Mouse (Mus musculus) gonadal fat pad, adult 2 months (tissue): Measurements from ENCODE around the gene Ang2. TPM values are rescaled to one million over a fixed set of nuclear protein-coding genes. Genes with fewer than 3 reads are reported as not detected.
"Not testable (repeated sequence)": the region's sequence is repeated elsewhere in the genome, so short reads cannot be mapped to it uniquely, and the experiment has no call there.

Experiments
- DNase-seq: peaks from one replicate; pipeline ENCODE4 v3.0.0-alpha.2; 2012; ENCODE audit warnings: low read depth
- polyA plus RNA-seq: library from polyadenylated mRNA; depleted of rRNA; stranded (reverse); fragments of >200 nt; gene quantifications from 2 replicates; pipeline ENCODE4 v1.2.3, GENCODE M21; 2012; rRNA removed

Gene Ang2
- polyA plus RNA-seq, result not detected in 2 replicates

DNA sequence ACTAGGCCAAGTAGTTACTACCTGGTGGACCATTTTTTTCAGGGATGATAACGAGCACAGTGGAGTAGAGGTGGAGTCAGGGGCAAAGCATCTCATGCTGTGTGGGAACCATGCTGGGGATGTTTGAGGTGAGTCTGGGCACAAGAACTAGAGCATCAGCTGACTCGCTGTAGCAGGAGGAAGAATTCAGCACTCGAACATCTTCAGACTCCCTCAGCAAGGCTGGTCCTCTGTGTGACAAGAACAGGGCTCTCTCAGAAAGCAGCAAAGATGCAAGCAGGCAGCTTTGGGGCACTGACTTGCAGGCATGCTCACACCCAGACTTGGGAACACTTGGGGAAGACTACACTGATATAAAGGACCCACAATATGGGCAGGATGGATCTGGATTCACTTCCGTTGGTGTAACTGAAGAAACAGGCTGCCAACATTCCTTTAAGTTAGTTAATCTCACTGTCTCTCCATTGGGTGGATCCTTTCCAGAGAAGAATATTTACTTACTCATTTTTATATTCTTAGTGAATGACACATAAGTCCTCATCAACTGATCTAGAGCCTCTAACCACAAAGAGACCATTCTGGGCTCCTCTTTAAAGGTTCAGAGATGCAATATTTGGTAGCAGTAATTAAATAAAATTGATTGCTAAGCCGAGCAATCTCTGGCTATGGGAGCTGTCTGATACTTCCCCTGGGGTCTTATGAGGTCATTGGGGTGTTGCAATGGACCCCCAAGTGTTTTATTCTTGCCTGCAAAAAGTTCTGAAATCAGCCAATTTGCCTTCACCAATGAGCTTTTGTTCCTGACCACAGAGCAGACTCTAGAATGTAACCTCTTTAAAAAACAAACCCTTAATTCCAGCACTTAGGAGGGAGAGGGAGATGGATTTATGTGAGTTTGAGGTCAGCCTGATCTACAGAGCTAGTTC is at the start of gene Ang2:
Gene Ang2, minus strand, starts transcription at position 51 of the 926 bp plus-strand sequence.
- DNase-seq, result no peak

DNA sequence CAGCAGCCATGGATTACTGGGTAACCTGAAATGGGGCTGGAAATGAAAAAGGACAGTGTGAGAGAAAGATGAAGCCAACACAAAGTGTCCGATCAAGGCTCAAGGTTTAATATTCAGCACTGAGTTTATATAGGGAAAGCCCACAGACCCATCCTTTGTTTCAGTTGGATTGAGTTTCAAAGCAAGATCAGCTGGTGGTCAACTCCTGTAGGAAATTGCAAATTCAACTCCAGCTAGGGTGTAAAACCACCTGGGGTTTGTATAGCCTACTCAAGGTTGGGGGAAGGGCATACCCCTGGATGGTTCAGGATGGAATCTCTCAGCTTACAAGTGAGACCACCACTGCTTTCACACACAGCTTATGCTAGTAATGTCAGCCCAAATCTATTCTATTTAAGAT is 48.8 kb upstream of the Ang2 start:
- no peak for DNase-seq

DNA sequence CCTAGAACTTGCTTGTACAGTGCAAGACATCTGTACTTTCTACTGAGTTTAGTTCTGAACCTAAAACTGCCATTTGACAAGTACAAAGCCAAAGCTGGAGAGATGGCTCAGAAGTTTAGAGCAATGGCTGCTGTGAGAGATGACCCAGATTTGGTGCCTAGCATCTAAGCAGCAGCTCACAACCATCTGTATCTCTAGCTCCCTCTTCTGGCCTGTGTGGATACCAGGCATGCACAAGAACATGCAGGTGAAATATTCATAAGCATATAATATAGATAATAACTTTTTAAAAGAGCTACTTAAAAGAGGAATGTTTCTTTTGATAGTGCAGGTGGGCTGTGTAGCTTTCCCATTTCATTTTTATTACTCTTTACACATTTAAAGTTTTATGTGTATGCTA is 42.0 kb upstream of the Ang2 start:
- peak; percentile 9 for DNase-seq

DNA sequence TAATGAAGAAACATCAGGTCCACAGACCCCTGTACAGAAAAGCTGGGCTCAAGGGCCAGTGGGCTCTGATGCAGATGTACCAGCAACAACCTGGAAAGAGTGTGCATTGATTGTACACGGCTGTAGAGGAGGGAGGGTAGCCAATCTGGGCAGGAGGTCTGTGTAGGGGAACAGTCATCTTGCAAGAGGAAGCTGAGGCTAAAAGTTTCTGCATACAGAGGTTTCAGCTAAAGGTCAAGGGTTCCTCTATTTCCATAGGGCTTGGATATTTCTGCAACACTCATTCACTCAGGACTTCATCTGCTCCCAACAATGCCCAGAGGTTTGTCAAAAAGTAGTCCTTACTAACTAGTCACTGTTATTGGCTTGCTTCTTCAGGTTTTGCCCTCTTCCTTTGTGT is 38.5 kb upstream of the Ang2 start:
- DNase-seq, result not testable (repeated sequence)

DNA sequence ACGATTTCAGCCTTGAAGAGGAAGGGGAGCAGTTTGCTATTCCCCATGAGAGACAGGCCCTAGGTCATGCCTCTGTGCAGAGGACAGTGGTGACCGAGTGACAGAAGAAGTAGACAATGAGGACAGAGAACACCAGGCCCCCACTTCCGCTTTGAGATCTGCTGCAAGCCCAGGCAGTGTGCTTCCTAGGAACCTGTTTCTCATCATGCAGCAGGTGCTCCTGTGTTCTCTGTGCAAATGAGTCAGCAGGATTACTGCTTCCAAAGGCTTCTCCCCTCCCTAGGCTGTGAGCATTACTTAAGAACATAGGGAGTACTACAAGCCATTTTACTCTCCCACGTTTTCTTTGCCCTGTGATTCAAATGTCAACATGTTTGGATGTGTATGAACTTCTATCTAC is 30.7 kb upstream of the Ang2 start:
- DNase-seq, result not testable (repeated sequence)

DNA sequence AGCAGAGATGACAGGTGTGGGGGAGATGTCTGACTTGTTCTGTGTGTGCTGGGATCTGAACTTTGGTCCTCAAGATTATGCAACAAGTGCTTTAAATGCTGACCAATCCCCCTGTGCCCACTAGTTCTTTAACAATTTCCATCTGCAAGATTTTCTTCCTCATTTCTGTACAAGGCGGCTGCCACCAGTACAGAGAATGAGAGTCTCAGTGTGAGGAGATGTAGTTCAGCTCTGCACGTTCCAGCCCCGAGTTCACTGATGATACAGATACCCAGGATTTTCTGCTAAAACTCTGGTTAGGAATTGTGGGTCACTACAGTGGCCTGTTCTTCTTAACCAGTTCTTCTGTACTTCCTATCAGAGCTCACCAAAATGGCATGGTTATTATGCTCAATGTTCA is 21.1 kb upstream of the Ang2 start:
- DNase-seq, result not testable (repeated sequence)

DNA sequence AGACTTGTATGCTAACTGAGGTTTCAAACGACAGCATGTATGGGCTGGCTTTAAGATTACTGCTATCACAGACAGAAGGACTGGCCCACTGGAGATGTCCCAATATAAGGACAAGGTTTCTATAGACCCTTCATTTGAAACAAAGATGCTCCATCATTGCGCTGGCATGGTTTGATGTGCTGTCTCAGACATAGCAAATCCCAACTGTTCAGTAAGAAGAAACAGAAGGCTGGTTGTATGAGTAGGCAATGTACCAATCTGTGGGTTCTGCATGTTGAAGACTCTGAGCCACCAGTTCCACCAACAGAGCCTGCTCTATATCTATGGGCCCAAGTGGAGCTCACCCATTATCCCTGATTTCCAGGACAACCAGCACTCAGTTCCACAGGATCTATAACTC is 4.2 kb upstream of the Ang2 start, which contains the start of gene Ear14:
Gene Ear14, plus strand, starts transcription at position 277 of the 400 bp plus-strand sequence.
- no peak for DNase-seq

DNA sequence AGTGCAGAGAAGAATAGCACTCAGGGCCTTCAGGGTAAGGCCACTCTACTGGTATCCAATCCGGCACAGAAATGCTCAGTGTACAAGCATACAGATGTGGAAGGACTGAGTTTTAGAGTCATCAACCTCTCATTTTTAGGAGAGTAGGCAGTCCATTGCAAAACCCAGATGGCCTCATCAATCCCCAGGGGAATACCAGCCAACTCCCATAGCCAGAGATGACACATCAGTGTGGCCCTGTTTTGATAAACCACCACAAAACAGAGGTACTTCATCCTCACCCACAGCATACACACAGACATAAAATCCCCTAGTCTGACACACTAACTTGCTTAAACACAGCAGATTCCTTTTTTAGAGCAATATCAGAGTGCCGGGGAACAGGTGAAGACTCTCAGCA is 1.5 kb upstream of the Ang2 start:
- no peak for DNase-seq

DNA sequence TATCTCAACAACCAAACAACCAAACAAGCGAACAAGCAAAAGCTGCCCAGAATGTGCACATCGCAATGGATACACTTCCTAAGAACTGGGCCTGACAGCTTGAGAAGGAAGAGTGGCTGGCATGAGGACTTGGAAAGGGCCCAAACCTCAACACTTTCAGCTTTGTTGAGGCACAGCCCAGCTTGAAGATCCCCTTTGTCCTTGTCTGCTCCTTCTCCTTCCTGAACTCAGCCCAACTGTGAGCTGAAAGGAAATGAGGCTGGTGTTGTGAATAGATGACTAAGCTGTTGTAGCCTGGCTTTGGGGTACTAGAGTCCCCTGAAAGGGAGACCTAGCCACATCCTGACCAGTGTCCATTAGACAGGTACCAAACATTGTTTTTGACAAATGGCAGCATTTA is 1.1 kb upstream of the Ang2 start:
- DNase-seq, result no peak

DNA sequence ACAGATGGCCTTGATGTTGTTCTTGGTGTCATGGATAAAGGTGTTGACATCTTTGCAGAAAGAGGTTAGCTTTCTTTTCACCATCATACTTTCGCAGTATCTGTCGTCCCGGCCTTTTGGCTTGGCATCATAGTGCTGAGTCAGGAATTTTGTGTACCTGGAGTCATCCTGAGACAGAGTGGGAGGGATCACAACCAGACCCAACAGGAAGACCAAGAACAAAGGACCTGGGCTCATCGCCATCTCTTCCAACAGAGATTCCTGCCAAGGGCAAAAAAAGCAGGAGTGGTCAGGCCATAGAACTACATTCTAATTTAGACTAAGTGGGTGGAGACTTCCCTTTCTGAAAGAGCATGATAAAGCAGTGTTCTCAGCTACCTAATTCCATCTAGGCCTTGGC is 3.3 kb downstream of the Ang2 start:
- DNase-seq, result peak; percentile 63

DNA sequence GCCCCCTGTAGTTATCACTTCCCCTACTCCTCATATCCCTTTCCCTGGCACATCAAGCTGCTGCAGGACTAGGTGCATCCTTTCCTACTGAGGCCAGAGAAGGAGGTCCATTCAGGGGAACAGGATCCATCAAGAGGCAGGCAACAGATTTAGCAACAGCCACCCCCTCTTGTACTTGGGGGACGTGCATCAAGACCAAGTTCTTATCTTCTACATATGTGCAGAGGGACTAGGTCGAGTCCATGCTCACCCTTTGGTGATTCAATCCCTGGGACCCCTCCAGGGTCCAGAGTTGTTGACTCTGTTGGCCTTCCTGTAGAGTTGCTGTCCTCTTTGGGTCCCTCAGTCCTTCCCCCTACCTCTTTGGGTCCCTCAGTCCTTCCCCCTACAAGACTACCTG is 17.9 kb downstream of the Ang2 start:
- DNase-seq, result not testable (repeated sequence)

DNA sequence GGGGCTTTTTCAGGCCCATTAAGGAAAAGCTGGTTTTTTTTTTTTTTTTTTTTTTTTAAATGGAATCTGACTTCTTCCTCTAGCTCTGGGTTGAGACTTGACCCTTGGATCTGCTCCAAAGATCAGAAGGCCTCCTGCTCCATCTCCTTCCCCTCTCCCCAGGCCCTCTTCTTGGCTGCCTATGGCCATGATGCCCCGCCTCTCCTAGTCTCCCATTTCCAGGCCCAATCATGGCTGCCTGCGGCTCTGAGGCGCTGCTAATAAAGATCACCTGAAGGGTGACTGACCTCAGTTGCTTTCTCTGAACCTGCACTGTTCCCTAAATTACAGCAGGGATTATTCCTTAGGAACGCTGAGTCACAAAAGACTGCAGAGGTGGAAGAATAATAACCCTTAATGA is 25.1 kb downstream of the Ang2 start:
- DNase-seq, result no peak

DNA sequence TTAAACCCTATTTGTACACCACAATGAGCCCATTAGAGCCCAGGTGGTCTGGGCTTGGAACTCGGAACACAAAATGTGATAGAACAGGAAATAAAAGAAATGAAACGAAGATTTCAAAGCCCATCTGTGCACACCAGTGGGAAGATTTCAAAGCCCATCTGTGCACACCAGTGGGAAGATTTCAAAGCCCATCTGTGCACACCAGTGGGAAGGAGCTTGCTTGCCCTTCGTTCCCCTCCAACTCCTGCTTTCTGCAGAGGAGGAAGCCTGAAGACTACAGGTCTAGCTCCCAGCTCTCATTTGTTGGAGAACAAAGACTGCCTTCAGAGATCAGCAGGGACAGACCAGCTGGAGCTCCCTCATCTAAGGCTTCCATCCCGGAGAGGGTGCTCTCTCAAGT is 26.0 kb downstream of the Ang2 start:
- not testable (repeated sequence) for DNase-seq

DNA sequence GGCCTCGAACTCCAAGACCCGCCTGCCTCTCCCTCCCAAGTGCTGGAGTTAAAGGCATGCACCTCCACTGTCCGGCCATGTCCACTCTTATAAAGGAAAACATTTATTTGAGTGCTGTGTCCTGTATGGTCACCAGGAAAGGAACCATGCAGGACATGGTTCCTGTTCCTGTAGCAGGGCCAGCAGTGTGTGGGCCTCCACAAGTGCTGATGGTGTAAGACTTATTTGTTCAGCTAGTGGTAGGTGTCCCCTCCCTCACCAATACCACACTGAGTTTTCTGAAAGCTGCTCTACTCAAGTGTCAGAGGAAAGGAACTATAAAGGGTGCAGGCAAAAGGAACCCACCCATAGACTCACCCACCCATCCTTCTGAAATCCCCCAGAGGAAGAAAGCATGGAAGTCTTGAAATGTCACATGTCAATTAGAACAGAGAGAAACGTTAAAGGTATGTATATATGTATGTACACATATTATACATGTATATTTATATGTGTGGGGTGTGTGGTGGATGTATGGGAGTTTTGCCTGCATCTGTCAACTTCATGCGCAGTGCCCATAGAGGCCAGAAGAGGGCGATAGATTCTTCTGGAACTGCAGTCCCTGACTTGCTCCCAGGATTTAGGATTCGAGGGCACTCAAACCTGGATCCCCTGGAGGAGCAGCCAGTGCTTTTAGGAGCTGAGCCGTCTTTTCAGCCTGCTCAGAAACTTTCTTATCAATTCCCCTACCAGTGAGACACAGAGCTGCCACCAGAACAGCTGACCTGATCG is 26.7 kb downstream of the Ang2 start:
- not testable (repeated sequence) for DNase-seq

DNA sequence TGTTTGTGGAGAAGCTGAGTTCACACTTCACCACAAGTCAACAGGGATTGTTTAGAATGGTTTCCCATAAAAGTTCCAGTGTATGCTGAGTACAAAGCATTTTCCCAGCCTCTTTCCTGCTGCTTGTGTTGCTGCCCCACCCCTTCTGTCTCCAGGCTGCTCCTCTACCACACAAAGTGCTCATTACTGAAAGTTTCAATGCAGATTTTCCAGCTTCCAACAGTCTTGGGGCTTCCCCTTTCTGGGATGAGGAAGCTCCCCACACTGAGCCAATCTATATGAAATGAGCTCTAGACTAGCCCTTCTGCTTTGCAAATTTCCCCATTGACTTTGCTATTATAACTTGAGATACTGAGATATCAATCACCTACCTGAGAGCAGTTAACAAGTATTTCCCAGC is 32.9 kb downstream of the Ang2 start:
- no peak for DNase-seq

DNA sequence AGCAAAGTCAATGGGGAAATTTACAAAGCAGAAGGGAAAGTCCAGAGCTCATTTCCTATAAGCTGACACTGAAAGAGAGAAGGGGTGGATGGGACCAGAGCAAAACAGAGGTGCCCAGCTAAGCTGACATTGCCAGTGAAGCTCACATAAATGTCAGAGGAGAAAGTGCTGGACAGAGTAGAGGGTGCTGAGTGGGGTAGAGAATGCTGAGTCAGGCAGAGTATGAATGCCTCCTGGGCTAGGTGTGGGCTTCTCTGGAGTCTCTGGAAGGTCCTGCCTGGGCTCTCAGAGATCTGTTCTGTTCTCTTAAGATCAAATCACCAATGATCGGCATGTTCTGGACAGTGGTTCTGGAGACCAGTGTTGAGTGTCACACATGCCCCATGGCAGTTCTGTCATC is 33.5 kb downstream of the Ang2 start:
- no peak for DNase-seq

DNA sequence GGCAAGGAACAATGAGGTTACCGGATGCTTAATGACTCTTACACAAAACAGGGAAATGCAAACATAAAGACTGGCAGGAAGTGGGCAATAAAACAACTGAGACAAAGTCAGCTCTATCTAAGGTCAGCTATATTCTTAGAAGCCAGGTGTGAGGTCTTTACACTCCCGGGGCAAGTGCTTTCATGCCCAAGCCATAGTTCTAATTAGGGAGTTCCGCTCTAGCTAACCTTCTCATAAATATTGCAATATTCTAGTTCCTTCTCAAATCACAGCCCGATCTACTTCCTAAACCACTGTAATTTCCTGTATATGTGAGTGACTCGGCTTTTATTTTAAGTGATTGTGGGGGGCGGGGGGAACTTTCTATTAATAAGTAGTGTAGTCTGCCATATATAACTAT is 35.6 kb downstream of the Ang2 start:
- DNase-seq, result not testable (repeated sequence)

DNA sequence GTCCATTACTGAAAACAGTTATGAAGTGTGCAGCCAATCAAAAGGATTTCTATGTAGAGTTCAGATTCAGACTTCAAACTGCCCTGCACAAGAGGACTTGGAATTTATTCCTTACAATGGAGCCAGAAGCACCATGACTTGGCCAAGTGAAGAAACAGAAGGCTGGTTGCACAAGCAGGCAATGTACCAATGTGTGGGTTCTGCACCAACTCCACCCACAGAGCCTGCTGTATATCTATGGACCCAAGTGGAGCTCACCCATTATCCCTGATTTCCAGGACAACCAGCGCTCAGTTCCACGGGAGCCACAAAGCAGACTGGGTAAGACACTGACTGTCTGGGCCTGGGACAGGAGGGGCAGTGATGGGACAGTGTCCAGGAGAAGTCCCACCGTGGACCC is 37.0 kb downstream of the Ang2 start, which contains the start of gene Rnase2b:
Gene Rnase2b, plus strand, starts transcription at position 285 of the 400 bp plus-strand sequence.
- DNase-seq, result not testable (repeated sequence)

DNA sequence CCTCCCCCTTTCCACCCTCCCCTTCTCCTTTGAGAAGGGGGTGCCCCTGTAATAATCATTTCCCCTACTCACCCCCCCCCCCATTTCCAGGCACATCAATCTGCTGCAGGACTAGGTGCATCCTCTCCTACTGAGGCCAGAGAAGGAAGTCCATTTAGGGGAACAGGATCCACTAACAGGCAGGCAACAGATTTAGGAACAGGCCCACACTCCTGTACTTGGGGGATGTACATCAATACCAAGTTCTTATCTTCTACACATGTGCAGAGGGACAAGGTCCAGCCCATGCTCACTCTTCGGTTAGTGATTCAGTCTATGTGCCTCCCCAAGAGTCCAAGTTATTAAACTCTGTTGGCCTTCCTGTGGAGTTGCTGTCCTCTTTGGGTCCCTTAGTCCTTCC is 41.9 kb downstream of the Ang2 start:
- no peak for DNase-seq

DNA sequence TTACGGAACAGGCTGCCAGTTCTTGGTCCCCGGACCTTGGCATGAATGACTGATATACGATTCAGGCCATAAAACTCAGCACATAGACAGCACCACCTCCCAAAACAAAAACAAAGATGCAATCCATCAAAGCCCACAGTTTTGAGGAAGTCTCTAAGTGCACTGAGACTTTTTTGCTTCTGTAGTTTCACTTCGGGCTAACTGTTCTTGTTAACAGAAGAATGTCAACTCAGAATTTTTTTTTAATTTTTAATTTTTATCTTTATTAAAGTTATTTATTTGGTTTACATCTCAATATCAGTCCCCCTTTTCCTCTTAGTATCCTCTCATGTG is 42.2 kb downstream of the Ang2 start:
- DNase-seq, result no peak

DNA sequence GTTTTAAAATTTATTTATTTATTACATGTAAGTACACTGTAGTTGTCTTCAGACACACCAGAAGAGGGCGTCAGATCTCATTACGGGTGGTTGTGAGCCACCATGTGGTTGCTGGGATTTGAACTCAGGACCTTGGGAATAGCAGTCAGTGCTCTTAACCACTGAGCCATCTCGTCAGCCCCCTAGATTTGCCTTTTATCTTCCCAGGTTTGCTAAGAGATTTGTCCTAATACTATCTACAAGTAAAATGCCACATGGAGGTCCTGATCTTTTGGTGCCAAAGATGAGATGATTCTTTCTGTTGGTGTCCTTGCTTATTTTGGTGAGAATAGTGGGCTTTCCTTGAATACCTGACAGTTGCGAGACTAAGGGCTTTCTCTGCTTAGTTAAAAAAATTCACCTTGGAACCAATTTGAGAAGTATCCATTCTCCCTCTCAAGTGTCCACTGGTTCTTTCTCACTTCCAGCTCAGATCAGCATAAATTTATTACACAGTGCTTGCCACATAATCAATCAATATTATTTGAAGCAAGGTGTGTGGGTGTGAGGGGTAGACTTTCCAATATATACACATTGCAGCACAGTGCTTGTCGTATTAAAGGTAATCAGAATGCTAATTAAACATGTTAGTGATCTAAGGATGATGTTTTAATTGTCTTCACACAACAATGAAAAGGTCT is 42.8 kb downstream of the Ang2 start:
- no peak for DNase-seq

DNA sequence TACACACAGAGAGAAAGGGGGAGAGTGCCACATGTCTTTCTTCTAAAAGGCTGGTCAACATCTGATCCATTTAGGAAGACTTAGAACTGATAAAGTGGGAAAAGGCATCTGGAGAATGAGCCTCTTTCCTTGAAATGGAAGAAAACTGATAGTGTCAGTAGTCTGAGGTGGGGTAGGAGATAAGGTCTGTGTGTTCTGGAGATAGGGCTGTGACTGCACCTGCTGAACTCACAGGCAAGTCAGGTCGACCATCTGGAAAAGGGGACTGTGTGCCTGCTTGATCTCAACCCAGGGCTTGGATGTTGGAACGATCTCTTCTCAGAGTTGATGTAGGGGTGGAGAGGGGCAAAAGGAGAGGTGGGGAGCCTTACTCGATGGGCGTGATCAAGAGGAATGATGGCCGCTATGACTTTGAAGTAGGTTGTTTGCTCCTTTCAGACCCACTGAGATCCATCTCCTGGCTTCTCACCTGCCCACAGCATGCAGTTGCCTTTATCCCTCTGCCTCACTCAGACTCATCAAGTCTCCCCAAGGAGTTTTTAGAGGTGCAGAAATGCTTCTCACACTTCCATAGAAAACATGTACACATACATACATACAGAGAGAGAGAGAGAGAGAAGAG is 46.6 kb downstream of the Ang2 start:
- no peak for DNase-seq
